Mouse (Mus musculus) heart, embryonic 14.5 days (tissue): Measurements from ENCODE around the gene Zdhhc1. TPM values are rescaled to one million over a fixed set of nuclear protein-coding genes. Genes with fewer than 3 reads are reported as not detected.

Experiments
- ATAC-seq: fragments of 200-750 bp; cut with Nextera tagmentation; 2 replicates; pipeline ENCODE4 v1.8.0; 2017; ENCODE audit warnings: low read depth, moderate TSS enrichment; ENCODE audit not compliant: insufficient number of reproducible peaks, insufficient read depth, low FRiP score
- H3K27ac ChIP-seq, 2 experiments: fragments of 200-500 bp in 1 of 2; fragments of 300-500 bp in 1 of 2; sonication (generic) in 1 of 2; replicated peaks in 1 of 2; 2 replicates each; pipeline ENCODE4 v1.5.1; 2012 to 2014; ENCODE audit warnings: low read depth in 2 of 2, low read length in 2 of 2, control low read depth in 1 of 2, mild to moderate bottlenecking in 1 of 2, mixed read lengths in 1 of 2; ENCODE audit not compliant: control insufficient read depth in 1 of 2, insufficient read depth in 1 of 2
- H3K27me3 ChIP-seq: fragments of 300-500 bp; sonication (generic); 2 replicates; pipeline ENCODE4 v1.6.1; 2014; ENCODE audit warnings: mild to moderate bottlenecking, low read length, control low read depth; ENCODE audit not compliant: control insufficient read depth, insufficient read depth
- H3K36me3 ChIP-seq: fragments of 300-500 bp; sonication (generic); 2 replicates; pipeline ENCODE4 v1.6.1; 2014; ENCODE audit warnings: mild to moderate bottlenecking, control low read depth, low read length, mixed read lengths; ENCODE audit not compliant: control insufficient read depth, insufficient read depth
- H3K4me1 ChIP-seq, 2 experiments: fragments of 200-500 bp in 1 of 2; fragments of 300-500 bp in 1 of 2; sonication (generic) in 1 of 2; 2 replicates each; pipeline ENCODE4 v1.6.1; 2012 to 2014; ENCODE audit warnings: low read length in 2 of 2, control low read depth in 1 of 2, mixed read lengths in 1 of 2; ENCODE audit not compliant: control insufficient read depth in 2 of 2, insufficient read depth in 2 of 2
- H3K4me2 ChIP-seq: fragments of 300-500 bp; sonication (generic); 2 replicates; pipeline ENCODE4 v1.6.1; 2014; ENCODE audit warnings: mild to moderate bottlenecking, low read length
- H3K4me3 ChIP-seq, 2 experiments: fragments of 200-500 bp in 1 of 2; fragments of 300-500 bp in 1 of 2; sonication (generic) in 1 of 2; 2 replicates each; pipeline ENCODE4 v1.5.1; 2012 to 2014; ENCODE audit warnings: low read length in 2 of 2, mild to moderate bottlenecking in 2 of 2, control low read depth in 1 of 2, low read depth in 1 of 2, moderate library complexity in 1 of 2; ENCODE audit not compliant: control insufficient read depth in 1 of 2, insufficient read depth in 1 of 2
- H3K9ac ChIP-seq: fragments of 300-500 bp; sonication (generic); 2 replicates; pipeline ENCODE4 v1.6.1; 2014; ENCODE audit warnings: mild to moderate bottlenecking, low read length
- H3K9me3 ChIP-seq: fragments of 300-500 bp; sonication (generic); 2 replicates; pipeline ENCODE4 v1.6.1; 2016; ENCODE audit warnings: low read length, control low read depth; ENCODE audit not compliant: control insufficient read depth
- WGBS: fragments of 180-500 bp; shearing (Covaris S2); extraction: QIAGEN DNeasy Blood & Tissue Kit; methylation state at CpG from one replicate; pipeline ENCODE4 v1.1.7; 2014; 5-methylcytosine and 5-hydroxymethylcytosine counted together
- polyA plus RNA-seq: library from polyadenylated mRNA; unstranded; fragments of >200 nt; fragmentation: Nextera tagmentation; extraction: Ambion mirVana; gene quantifications from 2 replicates; pipeline ENCODE4 v1.2.1, GENCODE M21; 2014

The Zdhhc1 gene
- polyA plus RNA-seq, 1 experiment from 2014 or later, result 24.5 TPM

DNA sequence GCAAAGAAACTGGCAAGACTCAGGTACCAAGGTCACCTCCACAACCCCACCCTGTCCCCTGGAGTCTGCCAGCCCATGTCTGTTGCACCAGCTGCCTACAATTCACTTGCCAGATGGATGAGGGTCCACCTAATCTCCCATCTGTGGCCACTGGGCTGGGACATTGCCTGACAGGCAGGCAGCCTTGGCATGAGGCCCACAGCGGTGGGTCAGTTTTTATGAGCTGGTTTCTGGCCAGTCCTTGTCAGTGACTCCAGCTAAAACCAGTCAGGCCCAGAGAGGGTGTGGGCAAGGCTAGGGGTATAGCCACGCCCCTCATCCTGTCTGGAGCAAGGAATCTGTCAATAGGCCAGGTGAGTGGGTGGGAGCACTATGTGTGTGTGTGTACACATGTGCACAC, 30.4 kb upstream of the Zdhhc1 start:
- Histone ChIP-seq H3K9me3 (no peaks in the 10 kb centered on the region), H3K4me1 (no peaks in the 10 kb centered on the region; a peak in 1 of 4 replicates), H3K4me2 (no peak overlapping the region), H3K36me3 (peaks cover 67% of the 10 kb centered on the region), H3K4me3 (no peak overlapping the region), H3K9ac (no peak overlapping the region), H3K27me3 (no peaks in the 10 kb centered on the region), H3K27ac (no peak overlapping the region)
- ATAC-seq, result no peak
- 70% methylated on average over 2 of the region's 2 CpGs for WGBS

- H3K9me3 ChIP-seq, result no peaks in the 10 kb centered on the region
- no peak overlapping the region for H3K9ac ChIP-seq
- no peak for ATAC-seq
- H3K4me3 ChIP-seq, result no peak overlapping the region
- no peak overlapping the region for H3K27ac ChIP-seq
- peaks cover 16% of the 10 kb centered on the region for H3K27me3 ChIP-seq
- H3K36me3 ChIP-seq, result peaks cover 44% of the 10 kb centered on the region
- WGBS, result 76% methylated on average over 9 of the region's 9 CpGs
- peaks cover 4 to 15% of the 10 kb centered on the region in 2 experiments; a peak in 3 of 4 replicates for H3K4me1 ChIP-seq
- H3K4me2 ChIP-seq, result no peak overlapping the region
Observed at GRCm38 (mm10) chr8:105522890-105523289, 26.2 kb upstream of the Zdhhc1 start.

GRCm38 (mm10) chr8:105521995-105522769, 25.5 kb upstream of the Zdhhc1 start:
- peaks cover 23% of the 10 kb centered on the region for H3K27me3 ChIP-seq
- no peak for ATAC-seq
- H3K36me3 ChIP-seq, result peaks cover 40% of the 10 kb centered on the region
- H3K9ac ChIP-seq, result no peak overlapping the region
- no peak overlapping the region for H3K4me2 ChIP-seq
- H3K4me3 ChIP-seq, result no peak overlapping the region
- no peaks in the 10 kb centered on the region for H3K9me3 ChIP-seq
- peaks cover 6 to 21% of the 10 kb centered on the region in 2 experiments; a peak in 3 of 4 replicates for H3K4me1 ChIP-seq
- 79% methylated on average over 21 of the region's 21 CpGs for WGBS
- H3K27ac ChIP-seq, result no peak overlapping the region

- H3K9me3 ChIP-seq, result no peaks in the 10 kb centered on the region
- H3K4me3 ChIP-seq, result no peak overlapping the region
- H3K9ac ChIP-seq, result no peak overlapping the region
- no peak overlapping the region for H3K27ac ChIP-seq
- 3% methylated on average over 3 of the region's 3 CpGs for WGBS
- no peak for ATAC-seq
- peaks cover 9 to 24% of the 10 kb centered on the region in 2 experiments; a peak in 3 of 4 replicates for H3K4me1 ChIP-seq
- no peak overlapping the region for H3K4me2 ChIP-seq
- peaks cover 35% of the 10 kb centered on the region for H3K27me3 ChIP-seq
- H3K36me3 ChIP-seq, result peaks cover 34% of the 10 kb centered on the region
Observed at GRCm38 (mm10) chr8:105521061-105521460, 24.4 kb upstream of the Zdhhc1 start.

DNA sequence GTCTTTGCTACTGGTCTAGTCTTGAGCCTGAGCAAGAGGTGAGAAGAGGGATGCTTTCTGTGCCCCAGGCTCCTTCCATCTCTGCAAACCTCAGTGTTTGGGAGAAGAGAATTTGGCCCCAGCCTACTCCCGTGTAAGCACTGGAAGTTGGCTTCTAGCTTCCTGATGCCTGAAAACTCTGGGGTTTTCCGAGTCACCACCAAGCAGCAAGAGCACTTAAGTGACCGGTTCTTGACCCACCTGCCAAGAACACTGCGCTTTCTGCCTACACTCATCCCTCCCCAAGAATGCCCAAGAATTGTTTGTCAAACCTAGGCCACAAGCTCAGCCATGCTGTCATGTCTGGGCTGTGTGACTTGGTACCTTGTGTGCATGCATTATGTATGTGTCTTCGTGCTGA, 23.8 kb upstream of the Zdhhc1 start:
- 43% methylated on average over 5 of the region's 5 CpGs for WGBS
- peaks cover 10 to 24% of the 10 kb centered on the region in 2 experiments; a peak in 3 of 4 replicates for H3K4me1 ChIP-seq

GRCm38 (mm10) chr8:105519591-105519990, 22.9 kb upstream of the Zdhhc1 start:
- no peaks in the 10 kb centered on the region for H3K9me3 ChIP-seq

More for the DNA sequence above, 23.8 kb upstream of the Zdhhc1 start:
- Histone ChIP-seq H3K36me3 (peaks cover 33% of the 10 kb centered on the region), H3K4me3 (no peak overlapping the region), H3K4me2 (no peak overlapping the region), H3K9ac (no peak overlapping the region), H3K9me3 (no peaks in the 10 kb centered on the region), H3K27me3 (peaks cover 35% of the 10 kb centered on the region), H3K27ac (no peak overlapping the region)
- ATAC-seq, result no peak

GRCm38 (mm10) chr8:105518436-105519313, 22.0 kb upstream of the Zdhhc1 start, which contains the start of gene Hsd11b2:
TSS of gene Hsd11b2 (plus strand) at chr8:105518755.
- H3K4me3 ChIP-seq, result peak within 1 kb of the TSS; percentile 49 to 58
- H3K4me1 ChIP-seq, result peaks cover 13 to 24% of the 10 kb centered on the region in 2 experiments; a peak in 3 of 4 replicates
- peak within 1 kb of the TSS; percentile 98 for H3K4me2 ChIP-seq
- no peak within 1 kb of the TSS for H3K27ac ChIP-seq
- peak within 1 kb of the TSS; percentile 68 for H3K9ac ChIP-seq
- peaks cover 35% of the 10 kb centered on the region for H3K27me3 ChIP-seq
- no peak for ATAC-seq
- H3K36me3 ChIP-seq, result peaks cover 16% of the 10 kb centered on the region
- WGBS, result under 1% methylated on average over 57 of the region's 68 CpGs
- no peaks in the 10 kb centered on the region for H3K9me3 ChIP-seq

More at GRCm38 (mm10) chr8:105519591-105519990, 22.9 kb upstream of the Zdhhc1 start:
- Histone ChIP-seq H3K9ac (no peak overlapping the region), H3K27ac (no peak overlapping the region), H3K36me3 (peaks cover 24% of the 10 kb centered on the region), H3K4me1 (peaks cover 12 to 24% of the 10 kb centered on the region in 2 experiments; a peak in 3 of 4 replicates), H3K4me3 (peak overlapping the region in 1 of 2 experiments; percentile 58; a peak in 1 of 4 replicates), H3K4me2 (peak overlapping the region; percentile 98; the same call in 1 of the 2 replicates), H3K27me3 (peaks cover 35% of the 10 kb centered on the region)
- 14% methylated on average over 2 of the region's 2 CpGs for WGBS
- no peak for ATAC-seq
